Mouse (Mus musculus) limb, embryonic 11.5 days (tissue): ENCODE data around the gene Mpv17l2. TPM values are rescaled to one million over a fixed set of nuclear protein-coding genes. Genes with fewer than 3 reads are reported as not detected.

Source experiments
- ATAC-seq: fragments of 200-750 bp; cut with Nextera tagmentation; 2 replicates; pipeline ENCODE4 v1.8.0; 2017; ENCODE audit warnings: low read depth; ENCODE audit not compliant: insufficient number of reproducible peaks, low FRiP score, low TSS enrichment
- DNase-seq: peaks from one replicate; pipeline ENCODE4 v3.0.0-alpha.2; 2015; ENCODE audit warnings: low spot score
- H3K27ac ChIP-seq: fragments of 300-500 bp; sonication (generic); replicated peaks from 2 replicates; pipeline ENCODE4 v1.5.1; 2014; ENCODE audit warnings: low read depth, mild to moderate bottlenecking, low read length
- H3K27me3 ChIP-seq: fragments of 300-500 bp; sonication (generic); 2 replicates; pipeline ENCODE4 v1.6.1; 2014; ENCODE audit warnings: mild to moderate bottlenecking, low read length, mixed read lengths; ENCODE audit not compliant: control insufficient read depth, insufficient read depth
- H3K36me3 ChIP-seq: fragments of 300-500 bp; sonication (generic); 2 replicates; pipeline ENCODE4 v1.6.1; 2014; ENCODE audit warnings: mild to moderate bottlenecking, low read length, moderate library complexity, mixed read lengths; ENCODE audit not compliant: control insufficient read depth, insufficient read depth
- H3K4me1 ChIP-seq: fragments of 300-500 bp; sonication (generic); 2 replicates; pipeline ENCODE4 v1.6.1; 2014; ENCODE audit warnings: low read length, mixed read lengths; ENCODE audit not compliant: control insufficient read depth, insufficient read depth
- H3K4me2 ChIP-seq: fragments of 300-500 bp; sonication (generic); 2 replicates; pipeline ENCODE4 v1.6.1; 2014; ENCODE audit warnings: low read depth, mild to moderate bottlenecking, moderate library complexity; ENCODE audit not compliant: severe bottlenecking
- H3K4me3 ChIP-seq: fragments of 300-500 bp; sonication (generic); 2 replicates; pipeline ENCODE4 v1.5.1; 2014; ENCODE audit warnings: low read depth, low read length
- H3K9ac ChIP-seq: fragments of 300-500 bp; sonication (generic); 2 replicates; pipeline ENCODE4 v1.6.1; 2014; ENCODE audit warnings: mild to moderate bottlenecking, low read length
- H3K9me3 ChIP-seq: fragments of 300-500 bp; sonication (generic); 2 replicates; pipeline ENCODE4 v1.6.1; 2016; ENCODE audit warnings: low read length; ENCODE audit not compliant: control insufficient read depth
- WGBS: fragments of 180-500 bp; shearing (Covaris S2); extraction: QIAGEN DNeasy Blood & Tissue Kit; methylation state at CpG from one replicate; pipeline ENCODE4 v1.1.7; 2014; 5-methylcytosine and 5-hydroxymethylcytosine counted together
- polyA plus RNA-seq: library from polyadenylated mRNA; unstranded; fragments of >200 nt; fragmentation: Nextera tagmentation; extraction: Ambion mirVana; gene quantifications from 2 replicates; pipeline ENCODE4 v1.2.1, GENCODE M21; 2014

Mpv17l2 gene
- polyA plus RNA-seq, 1 experiment from 2014 or later: 23.1 TPM

- H3K27ac ChIP-seq: no peak overlapping the region
- H3K27me3 ChIP-seq: peaks cover 24% of the 10 kb centered on the region
- no peaks in the 10 kb centered on the region for H3K4me1 ChIP-seq
- ATAC-seq (no peak), DNase-seq (no peak)
- no peak overlapping the region for H3K4me3 ChIP-seq
- no peak overlapping the region for H3K9ac ChIP-seq
- no peak overlapping the region for H3K4me2 ChIP-seq
- H3K9me3 ChIP-seq: no peaks in the 10 kb centered on the region
- WGBS: 83% methylated on average over 4 of the region's 4 CpGs
- H3K36me3 ChIP-seq: no peaks in the 10 kb centered on the region
Measured at GRCm38 (mm10) chr8:70730956-70731355, 29.8 kb downstream of the Mpv17l2 start.

DNA sequence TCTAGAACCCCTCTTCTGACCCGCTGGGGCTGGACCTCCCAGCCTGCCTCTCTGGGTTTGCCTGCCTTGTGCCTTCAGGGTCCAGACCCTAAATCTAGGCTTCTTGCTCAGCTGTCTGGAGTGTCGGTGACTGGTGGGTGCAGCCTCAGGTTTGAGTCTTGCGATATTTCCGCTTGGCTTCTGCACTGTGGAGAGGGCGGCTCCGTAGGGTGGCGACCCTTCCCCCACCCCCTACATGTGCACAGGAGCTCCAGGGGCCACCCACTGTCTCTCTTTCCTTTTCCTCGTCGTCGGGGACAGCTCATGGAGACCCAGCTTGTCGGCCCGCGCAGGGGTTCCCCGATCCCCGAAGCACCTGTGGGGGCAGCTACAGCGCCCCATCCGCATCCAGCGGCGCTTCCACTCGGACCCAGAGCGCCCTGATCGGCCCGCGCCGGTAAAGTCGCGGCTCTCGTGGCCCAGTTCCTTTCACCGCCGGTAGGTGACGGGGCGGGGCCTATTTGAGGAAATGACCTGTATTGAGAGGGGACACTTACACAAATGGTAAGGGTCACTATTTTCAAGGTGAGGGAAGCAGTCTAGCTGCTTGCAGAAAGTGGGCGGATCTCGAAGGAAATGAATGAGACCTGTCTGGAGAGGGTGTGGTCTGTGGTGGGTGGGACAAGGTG is 30.8 kb downstream of the Mpv17l2 start:
- Histone ChIP-seq H3K9me3 (no peaks in the 10 kb centered on the region), H3K4me3 (peak overlapping the region; percentile 9), H3K4me2 (peak overlapping the region; percentile 43), H3K36me3 (no peaks in the 10 kb centered on the region), H3K4me1 (no peaks in the 10 kb centered on the region), H3K27me3 (peaks cover 24% of the 10 kb centered on the region), H3K9ac (no peak overlapping the region), H3K27ac (no peak overlapping the region)
- ATAC-seq (no peak; the same call in 1 of the 2 replicates), DNase-seq (peak; percentile 47)
- WGBS: 2% methylated on average over 34 of the region's 34 CpGs

- no peak overlapping the region for H3K9ac ChIP-seq
- no peak overlapping the region for H3K4me3 ChIP-seq
- H3K36me3 ChIP-seq: no peaks in the 10 kb centered on the region
- H3K9me3 ChIP-seq: no peaks in the 10 kb centered on the region
- no peak for ATAC-seq
- H3K27me3 ChIP-seq: peaks cover 24% of the 10 kb centered on the region
- H3K4me2 ChIP-seq: no peak overlapping the region
- H3K27ac ChIP-seq: no peak overlapping the region
- 40% methylated on average over 11 of the region's 11 CpGs for WGBS
- DNase-seq: no peak
- H3K4me1 ChIP-seq: no peaks in the 10 kb centered on the region
Measured at GRCm38 (mm10) chr8:70726721-70727120, 34.0 kb downstream of the Mpv17l2 start.

- Histone ChIP-seq H3K4me2 (no peak overlapping the region), H3K9ac (no peak overlapping the region), H3K27me3 (peaks cover 19% of the 10 kb centered on the region), H3K4me3 (no peak overlapping the region), H3K27ac (no peak overlapping the region), H3K9me3 (no peaks in the 10 kb centered on the region), H3K4me1 (no peaks in the 10 kb centered on the region), H3K36me3 (no peaks in the 10 kb centered on the region)
- DNase-seq (peak; percentile 77), ATAC-seq (no peak)
- 22% methylated on average over 14 of the region's 14 CpGs for WGBS
Measured at GRCm38 (mm10) chr8:70725792-70726447, 34.8 kb downstream of the Mpv17l2 start.

DNA sequence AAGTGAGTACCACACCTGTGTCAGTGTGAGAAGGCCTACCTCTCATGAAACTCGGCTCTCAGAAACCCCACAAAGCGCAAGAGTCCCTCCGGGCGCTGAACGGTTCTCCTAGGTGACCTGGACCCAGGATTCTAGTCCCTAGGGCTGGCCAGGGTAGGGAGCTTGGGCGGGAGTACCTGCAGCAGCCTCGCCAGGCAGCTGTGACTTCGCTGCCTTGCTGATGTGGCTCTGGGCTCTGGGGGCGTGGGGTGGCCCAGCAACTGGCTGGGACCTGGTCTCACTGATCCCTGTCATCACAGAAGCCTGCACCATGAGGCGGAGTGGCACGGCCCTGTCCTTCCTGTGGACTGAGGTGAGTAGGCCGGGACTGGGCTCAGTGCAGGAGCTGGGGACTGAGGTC is 36.5 kb downstream of the Mpv17l2 start:
- DNase-seq (no peak), ATAC-seq (no peak)
- Histone ChIP-seq H3K27ac (no peak overlapping the region), H3K27me3 (peaks cover 4% of the 10 kb centered on the region), H3K4me3 (no peak overlapping the region), H3K4me2 (no peak overlapping the region), H3K4me1 (no peaks in the 10 kb centered on the region), H3K9ac (no peak overlapping the region), H3K36me3 (no peaks in the 10 kb centered on the region), H3K9me3 (no peaks in the 10 kb centered on the region)
- 76% methylated on average over 12 of the region's 12 CpGs for WGBS

DNA sequence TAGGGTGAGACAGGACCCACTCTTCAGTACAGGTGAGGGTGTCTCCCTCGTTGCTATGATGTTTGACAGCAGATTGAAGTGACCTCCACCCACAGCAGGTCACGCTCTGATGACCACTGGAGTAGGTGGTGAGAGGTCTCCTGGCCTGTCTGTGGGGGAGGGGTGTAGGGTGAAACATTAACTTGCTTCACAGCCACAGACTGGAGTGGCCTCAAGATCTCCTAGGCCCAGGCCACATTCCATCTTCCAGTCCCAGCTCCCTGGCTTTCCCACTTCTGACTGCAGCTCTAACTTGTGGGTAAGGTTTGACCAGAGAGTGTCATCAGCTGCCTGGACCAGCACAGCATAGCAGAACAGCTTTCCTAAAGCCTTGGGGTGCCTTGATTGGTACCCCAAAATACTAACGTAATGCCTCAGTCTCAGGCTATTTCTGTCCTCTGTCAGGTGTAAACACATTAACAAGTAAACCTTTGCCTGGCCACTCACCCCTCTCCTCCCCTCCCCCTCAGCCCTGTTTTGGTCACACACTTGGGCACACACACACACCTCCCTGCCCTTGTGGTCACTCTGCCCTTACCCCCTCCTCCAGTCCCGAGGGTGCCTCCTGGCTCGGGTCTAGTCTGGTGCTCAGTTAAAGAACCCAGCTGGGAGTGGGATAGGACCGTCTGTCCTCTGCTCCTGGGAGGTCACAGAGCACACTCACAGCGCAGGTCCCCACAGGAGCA is 37.1 kb downstream of the Mpv17l2 start, which contains the start of gene Pde4c:
Gene Pde4c (plus strand): TSS at position 235 of the 725 bp plus-strand sequence.
- no peak within 1 kb of the TSS for H3K4me3 ChIP-seq
- no peaks in the 10 kb centered on the region for H3K9me3 ChIP-seq
- H3K36me3 ChIP-seq: no peaks in the 10 kb centered on the region
- WGBS: 61% methylated on average over 7 of the region's 7 CpGs
- ATAC-seq (no peak), DNase-seq (no peak)
- no peak within 1 kb of the TSS for H3K4me2 ChIP-seq
- H3K4me1 ChIP-seq: no peaks in the 10 kb centered on the region
- H3K27ac ChIP-seq: no peak within 1 kb of the TSS
- H3K27me3 ChIP-seq: peaks cover 2% of the 10 kb centered on the region; the same call in 1 of the 2 replicates
- no peak within 1 kb of the TSS for H3K9ac ChIP-seq

GRCm38 (mm10) chr8:70721601-70722000 is 39.1 kb downstream of the Mpv17l2 start:
- WGBS: 81% methylated on average over 8 of the region's 8 CpGs
- Histone ChIP-seq H3K4me3 (no peak overlapping the region), H3K4me1 (no peaks in the 10 kb centered on the region), H3K9ac (no peak overlapping the region), H3K4me2 (no peak overlapping the region), H3K9me3 (no peaks in the 10 kb centered on the region), H3K27ac (no peak overlapping the region), H3K36me3 (no peaks in the 10 kb centered on the region), H3K27me3 (no peaks in the 10 kb centered on the region)
- DNase-seq: no peak
- no peak for ATAC-seq

DNA sequence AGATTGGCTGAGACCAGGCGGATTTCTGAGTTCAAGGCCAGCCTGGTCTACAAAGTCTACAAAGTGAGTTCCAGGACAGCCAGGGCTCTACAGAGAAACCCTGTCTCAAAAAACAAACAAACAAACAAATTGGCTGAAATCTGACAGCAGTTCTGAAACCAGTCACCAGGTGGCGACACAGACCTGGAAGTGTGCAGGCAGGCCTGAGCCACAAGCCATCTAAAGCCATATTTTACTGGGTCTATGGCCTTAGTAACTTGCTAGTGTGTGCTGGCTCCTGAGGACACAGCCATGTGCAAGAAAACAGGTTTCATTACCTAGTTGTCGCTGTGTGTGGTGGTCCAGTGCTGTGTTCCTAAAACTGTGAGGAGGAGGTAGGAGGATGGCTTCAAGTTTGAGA is 40.0 kb downstream of the Mpv17l2 start:
- H3K9ac ChIP-seq: no peak overlapping the region
- H3K27ac ChIP-seq: no peak overlapping the region
- H3K36me3 ChIP-seq: no peaks in the 10 kb centered on the region
- WGBS: 5% methylated on average over 3 of the region's 3 CpGs
- no peaks in the 10 kb centered on the region for H3K9me3 ChIP-seq
- no peaks in the 10 kb centered on the region for H3K27me3 ChIP-seq
- no peaks in the 10 kb centered on the region for H3K4me1 ChIP-seq
- ATAC-seq (no peak), DNase-seq (peak; percentile 92)
- no peak overlapping the region for H3K4me3 ChIP-seq
- no peak overlapping the region for H3K4me2 ChIP-seq
